Mouse (Mus musculus): Measurements from ENCODE around the gene Clstn1. TPM values are rescaled to one million over a fixed set of nuclear protein-coding genes. Genes with fewer than 3 reads are reported as not detected.

Gene Clstn1
- polyA plus RNA-seq, 1 experiment from 2014 or later: 56.1 TPM

DNA sequence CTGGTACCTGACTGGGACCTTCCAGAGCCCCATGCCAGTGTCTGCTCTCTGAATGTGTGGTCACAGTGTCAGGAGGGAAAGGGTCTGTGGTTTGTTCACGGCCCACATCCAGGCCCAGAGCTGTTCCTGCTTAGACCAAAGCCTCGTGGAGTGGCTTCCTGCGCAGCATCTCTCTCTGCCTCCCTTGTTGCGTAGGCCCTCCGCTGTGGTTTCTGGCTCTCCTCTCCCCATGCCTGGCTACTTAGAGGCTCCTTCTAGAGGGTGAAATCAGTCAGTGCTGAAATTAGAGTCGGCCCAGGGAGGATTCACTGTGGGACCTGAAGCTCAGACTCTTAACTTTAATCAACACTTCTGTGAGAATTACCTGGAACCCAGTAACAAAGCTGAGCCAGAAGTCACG is 32.4 kb upstream of the Clstn1 start:
- H3K36me3 ChIP-seq: peaks cover 18% of the 10 kb centered on the region; the same call in 1 of the 2 replicates

DNA sequence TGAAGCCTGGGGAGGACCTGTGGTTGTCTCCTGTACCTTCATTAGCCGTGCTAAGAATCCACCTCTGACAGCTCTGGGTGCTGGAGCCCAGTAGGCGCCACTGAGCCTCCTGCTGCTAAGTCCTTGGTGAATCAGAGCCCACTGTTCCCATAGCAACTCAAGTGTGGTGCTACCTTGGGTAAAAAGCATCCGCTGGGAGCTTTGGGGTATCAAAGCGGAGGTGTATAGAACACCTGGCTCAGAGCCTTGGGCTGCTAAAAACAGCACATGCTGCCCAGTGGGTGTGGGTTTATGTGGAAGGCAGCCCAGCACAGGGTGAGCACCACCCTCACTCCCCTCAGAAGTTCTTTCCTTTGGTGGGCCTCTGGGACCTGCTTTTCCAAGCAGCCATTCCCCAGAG is 30.2 kb upstream of the Clstn1 start:
- WGBS: 76% methylated on average over 4 of the region's 4 CpGs

More for the DNA sequence above, 32.4 kb upstream of the Clstn1 start:
- peaks cover 7% of the 10 kb centered on the region; the same call in 1 of the 2 replicates for H3K4me1 ChIP-seq
- ATAC-seq (ENCODE audit: insufficient number of reproducible peaks, low FRiP score, low TSS enrichment, low read depth): no peak
- no peak overlapping the region for H3K27ac ChIP-seq
- 63% methylated on average over 7 of the region's 7 CpGs for WGBS
- H3K4me2 ChIP-seq: no peak overlapping the region
- H3K9ac ChIP-seq: no peak overlapping the region
- no peak overlapping the region for H3K4me3 ChIP-seq
- no peaks in the 10 kb centered on the region for H3K27me3 ChIP-seq
- H3K9me3 ChIP-seq: no peaks in the 10 kb centered on the region

DNA sequence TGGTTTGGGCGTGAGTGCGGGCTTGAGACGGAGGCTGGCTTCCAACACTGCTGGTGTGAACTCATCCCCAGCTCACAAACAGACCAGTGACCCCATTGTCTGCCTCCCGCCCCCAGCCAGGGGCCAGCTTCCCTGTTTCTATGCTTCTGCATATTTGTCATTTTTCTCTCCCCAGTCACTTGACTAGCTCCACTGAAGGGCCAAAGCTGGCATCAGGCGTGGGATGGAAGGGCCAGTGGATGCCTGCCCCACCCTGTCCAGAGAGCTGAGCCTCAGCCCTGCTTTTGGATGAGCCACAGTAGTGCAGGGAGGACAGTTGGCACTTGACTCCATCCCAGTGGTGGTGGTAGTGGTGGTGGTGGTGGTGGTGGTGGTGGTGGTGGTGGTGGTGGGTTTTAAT is 28.4 kb upstream of the Clstn1 start:
- Histone ChIP-seq H3K9me3 (no peaks in the 10 kb centered on the region), H3K27me3 (no peaks in the 10 kb centered on the region), H3K4me2 (no peak overlapping the region), H3K36me3 (peaks cover 23% of the 10 kb centered on the region), H3K4me1 (peaks cover 17% of the 10 kb centered on the region), H3K27ac (no peak overlapping the region), H3K4me3 (no peak overlapping the region), H3K9ac (no peak overlapping the region)
- 91% methylated on average over 5 of the region's 5 CpGs for WGBS
- no peak for ATAC-seq (ENCODE audit: insufficient number of reproducible peaks, low FRiP score, low TSS enrichment, low read depth)

More for the DNA sequence above, 30.2 kb upstream of the Clstn1 start:
- Histone ChIP-seq H3K36me3 (peaks cover 29% of the 10 kb centered on the region), H3K4me3 (no peak overlapping the region), H3K4me2 (no peak overlapping the region), H3K9ac (no peak overlapping the region), H3K27me3 (no peaks in the 10 kb centered on the region), H3K4me1 (peaks cover 7% of the 10 kb centered on the region; the same call in 1 of the 2 replicates), H3K9me3 (no peaks in the 10 kb centered on the region), H3K27ac (no peak overlapping the region)
- no peak for ATAC-seq (ENCODE audit: insufficient number of reproducible peaks, low FRiP score, low TSS enrichment, low read depth)

DNA sequence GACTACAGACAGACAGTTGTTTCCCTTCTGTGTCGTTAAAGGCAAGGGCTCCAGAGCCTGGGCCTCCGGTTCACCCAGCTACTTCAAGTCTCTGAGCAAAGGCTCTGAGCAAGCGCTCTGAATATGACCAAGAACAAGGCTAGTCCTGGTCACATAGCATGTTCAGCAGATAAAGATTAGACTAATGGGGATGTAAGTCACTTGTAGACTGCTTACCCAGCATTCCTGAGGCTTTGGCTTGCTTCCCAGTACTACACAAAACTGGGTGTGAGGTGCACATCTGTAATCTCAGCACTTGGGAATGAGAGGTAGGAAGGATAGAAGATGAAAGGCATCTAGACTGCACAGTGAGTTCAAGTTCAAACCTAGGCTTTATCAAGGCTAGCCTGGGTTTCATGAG is 27.9 kb upstream of the Clstn1 start:
- Histone ChIP-seq H3K36me3 (peaks cover 23% of the 10 kb centered on the region), H3K27me3 (no peaks in the 10 kb centered on the region), H3K9ac (no peak overlapping the region), H3K4me2 (no peak overlapping the region), H3K9me3 (no peaks in the 10 kb centered on the region), H3K27ac (no peak overlapping the region), H3K4me3 (no peak overlapping the region), H3K4me1 (peaks cover 21% of the 10 kb centered on the region)
- ATAC-seq (ENCODE audit: insufficient number of reproducible peaks, low FRiP score, low TSS enrichment, low read depth): no peak
- WGBS: 83% methylated on average over 3 of the region's 3 CpGs

DNA sequence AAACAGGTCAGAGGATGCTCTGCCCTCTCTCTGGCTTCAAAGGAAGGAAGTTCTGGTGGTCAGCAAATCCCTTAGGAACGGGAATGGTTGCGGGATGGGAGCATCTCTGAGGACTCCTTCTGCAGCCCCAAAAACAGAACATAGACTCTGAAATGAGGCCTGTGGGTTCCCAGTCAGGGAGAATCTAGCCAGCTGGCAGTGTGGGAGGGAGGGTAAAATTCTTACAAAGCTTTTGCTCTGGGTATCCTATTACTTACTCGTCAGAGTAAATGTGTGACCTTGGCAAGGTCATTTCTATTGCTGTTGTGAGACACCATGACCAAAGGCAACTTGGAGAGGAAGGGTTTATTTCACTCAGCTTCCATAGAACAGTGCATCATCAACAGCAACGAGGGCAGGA is 24.9 kb upstream of the Clstn1 start:
- H3K9ac ChIP-seq: no peak overlapping the region
- WGBS: 85% methylated on average over 4 of the region's 4 CpGs
- no peaks in the 10 kb centered on the region for H3K9me3 ChIP-seq
- no peak overlapping the region for H3K4me2 ChIP-seq
- peaks cover 22% of the 10 kb centered on the region for H3K36me3 ChIP-seq
- no peak overlapping the region for H3K27ac ChIP-seq
- H3K27me3 ChIP-seq: no peaks in the 10 kb centered on the region
- H3K4me1 ChIP-seq: peaks cover 38% of the 10 kb centered on the region
- ATAC-seq (ENCODE audit: insufficient number of reproducible peaks, low FRiP score, low TSS enrichment, low read depth): no peak
- no peak overlapping the region for H3K4me3 ChIP-seq

DNA sequence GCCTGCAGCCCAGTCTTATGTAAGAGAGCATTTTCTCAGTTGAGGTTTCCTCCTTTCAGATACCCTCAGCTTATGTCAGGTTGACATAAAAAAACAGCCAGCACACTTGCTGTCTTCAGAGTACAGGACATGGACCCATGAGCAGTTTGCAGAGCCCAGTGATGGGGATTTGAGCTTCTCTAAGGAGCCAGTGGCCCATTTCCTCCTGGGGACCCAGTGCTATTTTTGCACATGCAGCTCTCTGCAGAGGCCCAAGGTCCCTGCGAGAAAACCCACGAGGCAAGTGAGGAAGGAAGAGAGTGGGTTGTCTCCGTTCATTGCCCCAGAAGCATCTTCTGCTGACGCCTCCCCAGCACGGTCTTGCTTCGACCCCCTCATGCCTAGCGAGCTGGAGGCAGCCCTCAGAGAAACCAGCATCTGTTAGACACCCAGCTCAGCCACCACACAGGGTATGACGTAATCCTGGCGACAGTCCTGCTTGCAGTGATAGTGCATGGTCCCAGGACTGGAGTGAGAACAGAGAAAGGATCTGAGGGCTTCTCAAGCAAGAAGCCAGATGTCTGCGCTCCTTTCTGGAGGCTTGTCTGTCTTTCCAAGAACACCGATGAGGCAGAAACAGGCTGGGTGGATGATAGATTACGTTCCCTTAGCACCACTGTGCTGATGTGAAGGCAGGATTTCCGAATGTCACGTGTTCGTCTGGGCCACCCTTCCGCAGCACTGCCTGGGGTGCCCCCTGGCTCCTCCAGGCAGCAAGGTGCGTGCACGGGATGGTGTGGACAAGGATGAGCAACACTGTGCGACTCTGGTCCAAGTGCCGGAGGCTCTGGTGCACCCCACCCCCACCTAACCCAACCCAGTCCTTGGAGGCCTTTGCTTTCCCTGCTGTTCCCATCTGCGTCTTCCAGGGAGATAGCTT is 24.0 kb upstream of the Clstn1 start:
- peaks cover 21% of the 10 kb centered on the region for H3K36me3 ChIP-seq
- H3K9ac ChIP-seq: no peak overlapping the region
- H3K4me2 ChIP-seq: no peak overlapping the region; the same call in 1 of the 2 replicates
- H3K4me1 ChIP-seq: peaks cover 38% of the 10 kb centered on the region
- peak overlapping the region; percentile 35; the same call in 1 of the 2 replicates for H3K27ac ChIP-seq
- WGBS: 63% methylated on average over 21 of the region's 21 CpGs
- no peak overlapping the region for H3K4me3 ChIP-seq
- no peak for ATAC-seq (ENCODE audit: insufficient number of reproducible peaks, low FRiP score, low TSS enrichment, low read depth)
- H3K27me3 ChIP-seq: no peaks in the 10 kb centered on the region
- H3K9me3 ChIP-seq: no peaks in the 10 kb centered on the region

DNA sequence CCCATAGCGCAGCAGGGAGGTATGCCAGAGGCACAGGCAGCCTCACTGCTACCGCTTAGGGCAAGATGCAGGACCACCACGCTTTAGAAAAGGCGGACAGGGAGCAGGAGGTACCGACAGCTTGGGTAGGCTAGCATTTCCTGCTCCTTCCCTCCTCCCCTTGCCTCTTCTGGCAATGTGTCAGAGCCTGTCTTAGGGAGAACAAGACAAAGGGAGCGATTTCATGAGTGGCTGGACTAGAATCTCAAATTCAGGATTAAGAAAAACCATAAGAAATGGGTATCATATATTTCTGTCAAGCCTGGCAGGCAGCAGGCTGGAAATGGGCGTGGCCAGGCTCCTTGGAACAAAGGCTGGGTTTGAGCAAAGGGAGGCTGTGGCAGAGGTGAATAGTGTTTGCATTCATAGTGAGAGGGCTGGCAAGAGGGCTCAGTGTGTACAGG is 23.3 kb upstream of the Clstn1 start:
- Histone ChIP-seq H3K4me1 (peaks cover 42% of the 10 kb centered on the region), H3K27me3 (no peaks in the 10 kb centered on the region), H3K27ac (0 out of 2 replicates have a peak overlapping the region, but pooled peaks have one; percentile 35), H3K9me3 (no peaks in the 10 kb centered on the region), H3K36me3 (peaks cover 16% of the 10 kb centered on the region), H3K4me3 (no peak overlapping the region), H3K4me2 (no peak overlapping the region; the same call in 1 of the 2 replicates), H3K9ac (no peak overlapping the region)
- no peak for ATAC-seq (ENCODE audit: insufficient number of reproducible peaks, low FRiP score, low TSS enrichment, low read depth)
- 39% methylated on average over 7 of the region's 7 CpGs for WGBS

DNA sequence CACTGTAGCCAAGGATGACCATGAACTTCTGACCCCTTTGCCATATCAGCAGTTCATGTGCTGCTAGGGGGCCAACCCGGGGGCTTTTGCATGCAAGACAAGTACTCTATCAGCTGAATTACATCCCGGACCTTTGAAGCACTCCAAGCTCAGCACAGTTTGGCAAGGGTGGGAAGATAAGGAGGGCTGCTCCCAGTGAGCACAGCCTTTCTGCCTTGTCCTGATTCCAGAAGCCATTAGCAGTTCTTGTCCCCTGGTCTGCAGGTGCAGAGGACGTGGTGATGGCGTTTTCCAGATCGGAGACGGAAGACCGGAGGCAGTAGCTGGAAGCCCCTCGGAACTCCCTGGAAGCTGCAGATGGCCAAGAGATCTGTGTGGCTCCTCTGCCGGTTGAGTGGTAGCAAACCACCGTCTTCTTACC is 22.3 kb upstream of the Clstn1 start:
- no peak overlapping the region for H3K27ac ChIP-seq
- H3K27me3 ChIP-seq: no peaks in the 10 kb centered on the region
- H3K9ac ChIP-seq: no peak overlapping the region
- peaks cover 13% of the 10 kb centered on the region for H3K36me3 ChIP-seq
- no peak for ATAC-seq (ENCODE audit: insufficient number of reproducible peaks, low FRiP score, low TSS enrichment, low read depth)
- 80% methylated on average over 10 of the region's 10 CpGs for WGBS
- no peak overlapping the region for H3K4me2 ChIP-seq
- no peak overlapping the region for H3K4me3 ChIP-seq
- H3K9me3 ChIP-seq: no peaks in the 10 kb centered on the region
- H3K4me1 ChIP-seq: peaks cover 42% of the 10 kb centered on the region

DNA sequence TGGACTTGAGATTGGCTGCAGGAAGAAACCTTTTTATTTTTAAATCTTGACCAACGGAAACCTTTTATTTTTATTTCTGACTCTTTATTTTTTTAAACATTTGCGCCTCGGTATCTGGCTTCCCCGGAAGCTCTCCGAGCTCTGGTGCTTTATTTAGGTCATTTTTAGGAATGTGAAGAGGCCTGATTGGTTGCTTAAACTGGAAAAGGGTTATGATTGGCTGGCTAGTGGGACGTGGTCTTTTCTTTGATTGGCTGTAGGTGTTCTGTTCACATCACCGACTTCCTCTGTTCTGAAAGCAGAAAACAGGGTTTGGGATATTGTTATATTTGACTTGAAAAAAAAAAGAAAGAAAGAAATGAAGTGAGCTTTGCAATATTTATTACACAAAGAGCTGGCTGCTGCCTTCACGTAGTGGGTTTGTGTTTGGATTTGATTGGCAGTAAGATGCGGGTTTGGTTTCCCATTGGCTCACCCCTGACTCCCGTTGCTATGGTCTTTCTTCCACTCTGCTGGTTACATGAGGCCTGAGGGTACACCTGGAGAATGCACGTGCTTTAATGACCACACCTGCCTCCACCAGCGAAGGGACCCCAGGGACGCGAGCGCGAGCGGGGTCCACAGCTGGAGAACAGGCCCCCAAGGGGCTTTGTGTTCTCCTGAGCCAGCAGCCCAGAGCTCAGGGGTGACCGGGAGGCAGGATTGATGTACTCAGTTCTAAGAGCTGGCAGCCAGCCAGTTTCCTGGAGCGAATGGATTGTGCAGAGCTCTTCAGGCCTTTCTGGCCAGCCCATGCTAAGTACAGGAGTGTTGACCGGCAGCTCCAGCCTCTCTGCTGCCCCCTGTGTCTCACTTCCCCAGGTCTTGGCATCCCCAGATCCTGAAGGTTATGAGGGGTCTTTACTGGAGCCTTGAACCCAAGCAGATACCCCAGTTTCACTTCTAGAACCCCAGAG is 21.5 kb upstream of the Clstn1 start:
- Histone ChIP-seq H3K9ac (no peak overlapping the region), H3K4me3 (no peak overlapping the region), H3K36me3 (peaks cover 7% of the 10 kb centered on the region), H3K27ac (no peak overlapping the region), H3K27me3 (no peaks in the 10 kb centered on the region), H3K4me1 (peaks cover 42% of the 10 kb centered on the region), H3K4me2 (peak overlapping the region; percentile 22; the same call in 1 of the 2 replicates), H3K9me3 (no peaks in the 10 kb centered on the region)
- ATAC-seq (ENCODE audit: insufficient number of reproducible peaks, low FRiP score, low TSS enrichment, low read depth): no peak
- WGBS: 44% methylated on average over 20 of the region's 20 CpGs

DNA sequence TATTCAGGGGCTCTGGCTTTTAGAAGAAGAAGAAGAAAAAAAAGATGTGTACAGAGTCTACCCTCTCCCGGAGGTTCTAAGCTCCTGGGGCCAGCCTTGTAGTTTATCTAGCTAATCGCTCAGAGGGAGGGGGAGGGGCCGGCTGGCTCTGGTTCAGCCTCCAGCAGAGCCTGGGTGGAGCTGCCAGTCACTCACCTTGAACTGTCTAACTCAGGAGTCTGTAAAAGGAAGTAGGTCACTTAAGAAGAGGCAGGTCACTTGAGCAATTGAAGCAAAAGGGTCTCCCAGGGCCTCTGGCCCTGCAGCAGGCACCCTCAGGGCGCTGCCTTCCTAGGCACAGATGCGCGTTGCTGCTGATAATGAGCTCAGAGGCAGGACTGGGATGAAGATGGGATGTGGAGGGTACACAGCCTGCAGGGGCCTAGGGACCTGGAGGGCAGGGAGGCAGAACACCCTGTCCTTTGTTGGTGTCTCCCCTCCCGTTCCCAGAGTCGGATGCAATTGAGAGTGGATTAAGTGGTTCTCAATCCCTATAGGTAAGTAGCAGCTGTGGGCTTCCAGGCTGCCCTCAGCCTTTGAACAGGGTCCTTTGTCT is 18.7 kb upstream of the Clstn1 start:
- Histone ChIP-seq H3K27me3 (no peaks in the 10 kb centered on the region), H3K4me3 (no peak overlapping the region), H3K9ac (no peak overlapping the region), H3K9me3 (no peaks in the 10 kb centered on the region), H3K27ac (no peak overlapping the region), H3K36me3 (0 out of 2 replicates have a peak, but pooled peaks cover 3% of the 10 kb centered on the region), H3K4me2 (no peak overlapping the region), H3K4me1 (peaks cover 57% of the 10 kb centered on the region)
- ATAC-seq (ENCODE audit: insufficient number of reproducible peaks, low FRiP score, low TSS enrichment, low read depth): no peak
- 35% methylated on average over 8 of the region's 8 CpGs for WGBS

DNA sequence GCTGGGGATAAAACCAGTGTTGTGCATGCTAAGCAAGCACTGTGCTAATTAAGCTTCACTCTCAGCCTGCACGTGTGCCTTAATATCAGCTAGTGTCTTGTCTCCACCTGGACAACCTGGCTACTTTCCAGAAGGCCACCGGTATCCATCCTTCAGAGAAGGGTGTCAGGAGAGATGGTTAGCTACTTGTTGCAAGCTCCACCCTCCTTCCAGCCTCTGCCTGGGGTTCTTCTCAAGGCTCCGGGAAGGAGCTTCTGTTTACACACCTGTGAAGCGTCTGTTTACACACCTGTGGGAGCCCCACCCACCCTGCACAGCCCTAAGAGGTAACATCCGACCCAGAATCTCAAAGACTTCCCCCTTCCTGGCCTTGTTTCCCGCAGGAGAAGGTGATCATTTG is 17.6 kb upstream of the Clstn1 start:
- Histone ChIP-seq H3K4me3 (no peak overlapping the region), H3K9ac (no peak overlapping the region), H3K9me3 (no peaks in the 10 kb centered on the region), H3K27me3 (no peaks in the 10 kb centered on the region), H3K36me3 (0 out of 2 replicates have a peak, but pooled peaks cover 3% of the 10 kb centered on the region), H3K4me1 (peaks cover 53% of the 10 kb centered on the region), H3K4me2 (no peak overlapping the region), H3K27ac (no peak overlapping the region)
- no peak for ATAC-seq (ENCODE audit: insufficient number of reproducible peaks, low FRiP score, low TSS enrichment, low read depth)
- 34% methylated on average over 6 of the region's 6 CpGs for WGBS
